Mouse (Mus musculus): ENCODE data around the gene Aipl1. TPM values are rescaled to one million over a fixed set of nuclear protein-coding genes. Genes with fewer than 3 reads are reported as not detected.

Gene Aipl1
- polyA plus RNA-seq, 1 experiment from 2014 or later = 0.21 TPM

- no peaks in the 10 kb centered on the region for H3K9me3 ChIP-seq (replicated peaks)
- H3K4me3 ChIP-seq (replicated peaks) = no peak overlapping the region
- peaks cover 35% of the 10 kb centered on the region for H3K27me3 ChIP-seq
- H3K36me3 ChIP-seq = 0 out of 2 replicates have a peak, but pooled peaks cover 20% of the 10 kb centered on the region
- no peak overlapping the region for H3K9ac ChIP-seq
- ATAC-seq (ENCODE audit: low read depth) = no peak
- H3K4me2 ChIP-seq = no peak overlapping the region
- 58% methylated on average over 8 of the region's 8 CpGs for WGBS (ENCODE audit: insufficient replicate concordance)
- no peak overlapping the region for H3K27ac ChIP-seq
- DNase-seq = no peak
- H3K4me1 ChIP-seq (replicated peaks) = peaks cover 2% of the 10 kb centered on the region
Observed at GRCm38 (mm10) chr11:72049171-72049759, 12.0 kb upstream of the Aipl1 start.

GRCm38 (mm10) chr11:72048730-72049129 is 11.4 kb upstream of the Aipl1 start:
- Histone ChIP-seq H3K36me3 (0 out of 2 replicates have a peak, but pooled peaks cover 20% of the 10 kb centered on the region), H3K4me3 (replicated peaks) (no peak overlapping the region), H3K4me2 (no peak overlapping the region), H3K27me3 (peaks cover 35% of the 10 kb centered on the region), H3K9ac (no peak overlapping the region), H3K4me1 (replicated peaks) (peaks cover 7% of the 10 kb centered on the region), H3K27ac (no peak overlapping the region), H3K9me3 (replicated peaks) (no peaks in the 10 kb centered on the region)
- ATAC-seq (ENCODE audit: low read depth) = no peak
- 52% methylated on average over 6 of the region's 6 CpGs for WGBS (ENCODE audit: insufficient replicate concordance)
- no peak for DNase-seq

GRCm38 (mm10) chr11:72044231-72044630 is 6.9 kb upstream of the Aipl1 start:
- H3K27me3 ChIP-seq = peaks cover 2% of the 10 kb centered on the region; the same call in 1 of the 2 replicates
- ATAC-seq (ENCODE audit: low read depth) = no peak
- no peak overlapping the region for H3K4me3 ChIP-seq (replicated peaks)
- H3K9me3 ChIP-seq (replicated peaks) = no peaks in the 10 kb centered on the region
- no peak overlapping the region for H3K4me2 ChIP-seq
- 71% methylated on average over 3 of the region's 3 CpGs for WGBS (ENCODE audit: insufficient replicate concordance)
- no peak overlapping the region for H3K9ac ChIP-seq
- DNase-seq = no peak
- no peak overlapping the region for H3K27ac ChIP-seq
- H3K4me1 ChIP-seq (replicated peaks) = peaks cover 35% of the 10 kb centered on the region
- 0 out of 2 replicates have a peak, but pooled peaks cover 20% of the 10 kb centered on the region for H3K36me3 ChIP-seq

- H3K27me3 ChIP-seq = 0 out of 2 replicates have a peak, but pooled peaks cover 1% of the 10 kb centered on the region
- 3% methylated on average over 14 of the region's 14 CpGs for WGBS (ENCODE audit: insufficient replicate concordance)
- peak overlapping the region; percentile 64 for H3K4me3 ChIP-seq (replicated peaks)
- DNase-seq (no peak), ATAC-seq (ENCODE audit: low read depth) (no peak; the same call in none of the 2 replicates)
- peak overlapping the region; percentile 75 for H3K4me2 ChIP-seq
- H3K36me3 ChIP-seq = 0 out of 2 replicates have a peak, but pooled peaks cover 20% of the 10 kb centered on the region
- no peaks in the 10 kb centered on the region for H3K9me3 ChIP-seq (replicated peaks)
- peak overlapping the region; percentile 62 for H3K9ac ChIP-seq
- no peak overlapping the region for H3K27ac ChIP-seq
- H3K4me1 ChIP-seq (replicated peaks) = peaks cover 35% of the 10 kb centered on the region
Observed at GRCm38 (mm10) chr11:72042631-72043030, 5.3 kb upstream of the Aipl1 start.

GRCm38 (mm10) chr11:72041768-72042607 is 4.7 kb upstream of the Aipl1 start, which contains the start of gene Pimreg:
Gene Pimreg (plus strand): TSS chr11:72042032.
- H3K4me3 ChIP-seq (replicated peaks) = peak within 1 kb of the TSS; percentile 64
- H3K9ac ChIP-seq = peak within 1 kb of the TSS; percentile 62
- H3K4me2 ChIP-seq = peak within 1 kb of the TSS; percentile 75
- H3K27me3 ChIP-seq = peaks cover 8% of the 10 kb centered on the region; the same call in 1 of the 2 replicates
- WGBS (ENCODE audit: insufficient replicate concordance) = under 1% methylated on average over 52 of the region's 52 CpGs
- H3K36me3 ChIP-seq = 0 out of 2 replicates have a peak, but pooled peaks cover 20% of the 10 kb centered on the region
- no peaks in the 10 kb centered on the region for H3K9me3 ChIP-seq (replicated peaks)
- H3K4me1 ChIP-seq (replicated peaks) = peaks cover 35% of the 10 kb centered on the region
- H3K27ac ChIP-seq = peak within 1 kb of the TSS; percentile 50
- ATAC-seq (ENCODE audit: low read depth) = peak; percentile 78
- DNase-seq = peak; percentile 70

GRCm38 (mm10) chr11:72041290-72041767 is 4.0 kb upstream of the Aipl1 start:
- H3K27ac ChIP-seq = peak overlapping the region; percentile 50
- H3K9ac ChIP-seq = peak overlapping the region; percentile 51

GRCm38 (mm10) chr11:72039599-72040386 is 2.5 kb upstream of the Aipl1 start:
- ATAC-seq (ENCODE audit: low read depth) = no peak
- H3K27ac ChIP-seq = no peak overlapping the region

More at GRCm38 (mm10) chr11:72041290-72041767, 4.0 kb upstream of the Aipl1 start:
- Histone ChIP-seq H3K27me3 (peaks cover 8% of the 10 kb centered on the region; the same call in 1 of the 2 replicates), H3K4me3 (replicated peaks) (peak overlapping the region; percentile 64), H3K36me3 (0 out of 2 replicates have a peak, but pooled peaks cover 16% of the 10 kb centered on the region), H3K9me3 (replicated peaks) (no peaks in the 10 kb centered on the region), H3K4me1 (replicated peaks) (peaks cover 35% of the 10 kb centered on the region), H3K4me2 (peak overlapping the region; percentile 75)
- no peak for ATAC-seq (ENCODE audit: low read depth)
- DNase-seq = no peak
- 1% methylated on average over 6 of the region's 6 CpGs for WGBS (ENCODE audit: insufficient replicate concordance)

GRCm38 (mm10) chr11:72037996-72038395 is 687 bp upstream of the Aipl1 start:
- H3K27ac ChIP-seq = no peak overlapping the region
- peaks cover 8% of the 10 kb centered on the region; the same call in 1 of the 2 replicates for H3K27me3 ChIP-seq
- no peaks in the 10 kb centered on the region for H3K36me3 ChIP-seq
- DNase-seq = peak; percentile 12
- no peak for ATAC-seq (ENCODE audit: low read depth)
- no peak overlapping the region for H3K9ac ChIP-seq
- H3K4me2 ChIP-seq = no peak overlapping the region
- H3K4me1 ChIP-seq (replicated peaks) = peaks cover 23% of the 10 kb centered on the region
- H3K4me3 ChIP-seq (replicated peaks) = no peak overlapping the region
- 2% methylated on average over 4 of the region's 4 CpGs for WGBS (ENCODE audit: insufficient replicate concordance)
- H3K9me3 ChIP-seq (replicated peaks) = no peaks in the 10 kb centered on the region

More at GRCm38 (mm10) chr11:72039599-72040386, 2.5 kb upstream of the Aipl1 start:
- Histone ChIP-seq H3K4me1 (replicated peaks) (peaks cover 37% of the 10 kb centered on the region), H3K9me3 (replicated peaks) (no peaks in the 10 kb centered on the region), H3K9ac (no peak overlapping the region), H3K4me2 (no peak overlapping the region), H3K36me3 (0 out of 2 replicates have a peak, but pooled peaks cover under 1% of the 10 kb centered on the region), H3K27me3 (peaks cover 8% of the 10 kb centered on the region; the same call in 1 of the 2 replicates), H3K4me3 (replicated peaks) (no peak overlapping the region)
- 50% methylated on average over 16 of the region's 16 CpGs for WGBS (ENCODE audit: insufficient replicate concordance)
- no peak for DNase-seq

- peaks cover 29% of the 10 kb centered on the region for H3K27me3 ChIP-seq
- no peak overlapping the region for H3K9ac ChIP-seq
- H3K4me1 ChIP-seq (replicated peaks) = 0 out of 2 replicates have a peak, but pooled peaks cover 2% of the 10 kb centered on the region
- no peak overlapping the region for H3K27ac ChIP-seq
- ATAC-seq (ENCODE audit: low read depth) = no peak
- H3K9me3 ChIP-seq (replicated peaks) = no peaks in the 10 kb centered on the region
- WGBS (ENCODE audit: insufficient replicate concordance) = 66% methylated on average over 3 of the region's 3 CpGs
- no peak for DNase-seq
- no peaks in the 10 kb centered on the region for H3K36me3 ChIP-seq
- no peak overlapping the region for H3K4me3 ChIP-seq (replicated peaks)
- no peak overlapping the region for H3K4me2 ChIP-seq
Observed at GRCm38 (mm10) chr11:72032589-72032988, 4.7 kb downstream of the Aipl1 start.

- whole genome bisulfite sequencing (ENCODE audit: insufficient replicate concordance) = 51% methylated on average over 4 of the region's 4 CpGs
Observed at GRCm38 (mm10) chr11:72032091-72032490, 5.2 kb downstream of the Aipl1 start.

More at GRCm38 (mm10) chr11:72032091-72032490, 5.2 kb downstream of the Aipl1 start:
- no peak overlapping the region for H3K27ac ChIP-seq
- ATAC-seq (ENCODE audit: low read depth) (no peak), DNase-seq (no peak)
- no peaks in the 10 kb centered on the region for H3K36me3 ChIP-seq
- no peak overlapping the region for H3K9ac ChIP-seq
- no peaks in the 10 kb centered on the region for H3K9me3 ChIP-seq (replicated peaks)
- H3K4me1 ChIP-seq (replicated peaks) = 0 out of 2 replicates have a peak, but pooled peaks cover 2% of the 10 kb centered on the region
- H3K4me3 ChIP-seq (replicated peaks) = no peak overlapping the region
- H3K4me2 ChIP-seq = no peak overlapping the region
- peaks cover 24% of the 10 kb centered on the region for H3K27me3 ChIP-seq
